Mouse (Mus musculus) frontal cortex, postnatal 10 days (tissue): ENCODE results near the gene Card11.

Experiments
- DNase-seq, 2 experiments: peaks; one replicate each; pipeline ENCODE4 v3.0.0; 2022; ENCODE audit warnings: low spot score in 2 of 2, mixed read lengths in 1 of 2

Gene Card11

DNA sequence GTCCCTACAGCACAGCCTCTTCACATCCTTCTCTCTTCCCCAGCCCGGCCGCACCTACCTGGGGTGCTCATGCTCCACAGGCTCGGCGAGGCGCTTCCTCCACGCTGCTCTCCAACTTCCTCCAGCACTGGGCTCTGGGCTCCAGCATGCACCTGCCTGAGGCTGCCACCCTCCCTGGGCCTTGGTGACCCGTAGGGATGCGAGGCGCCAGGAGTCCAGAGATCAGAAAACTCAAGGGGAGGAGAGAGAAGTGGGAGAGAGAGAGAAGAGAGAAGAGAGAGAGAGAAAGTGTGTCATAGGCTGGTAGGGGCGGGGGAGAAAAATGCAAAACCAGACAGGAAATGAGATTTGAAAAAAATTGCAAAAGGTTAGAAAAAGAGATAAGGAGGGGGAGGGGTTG, at the start of gene Card11:
Gene Card11 (minus strand): TSS at position 234 of the 400 bp plus-strand sequence.
- no peak for DNase-seq

DNA sequence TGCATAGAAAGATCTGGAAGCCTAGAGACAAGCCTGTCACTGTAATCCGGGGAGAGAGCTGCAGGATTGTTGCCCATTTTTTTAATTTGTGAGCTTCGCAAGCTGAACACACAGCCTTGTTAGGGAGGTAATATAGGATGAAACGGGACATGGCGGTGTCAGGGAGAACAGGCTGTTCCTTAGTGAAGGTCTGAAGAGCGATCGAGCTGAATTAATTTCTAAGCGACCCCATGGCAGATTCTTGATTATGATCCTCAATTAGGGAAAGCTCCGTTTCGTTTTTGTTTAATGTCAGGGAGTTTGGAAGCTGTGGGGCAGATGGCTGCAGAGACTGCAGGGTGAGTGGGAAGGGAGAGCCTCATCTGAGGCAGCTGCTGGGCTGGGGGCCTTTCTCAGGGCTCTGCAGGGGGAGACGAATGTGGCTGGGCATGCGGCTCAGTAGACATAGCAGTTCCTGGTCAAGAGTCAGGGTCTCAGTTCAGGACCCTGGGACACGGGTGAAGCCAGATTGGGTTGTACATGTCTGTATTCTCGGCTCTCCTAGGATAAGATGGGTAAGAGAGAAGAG, 47.4 kb upstream of the Card11 start:
- no peak for DNase-seq

DNA sequence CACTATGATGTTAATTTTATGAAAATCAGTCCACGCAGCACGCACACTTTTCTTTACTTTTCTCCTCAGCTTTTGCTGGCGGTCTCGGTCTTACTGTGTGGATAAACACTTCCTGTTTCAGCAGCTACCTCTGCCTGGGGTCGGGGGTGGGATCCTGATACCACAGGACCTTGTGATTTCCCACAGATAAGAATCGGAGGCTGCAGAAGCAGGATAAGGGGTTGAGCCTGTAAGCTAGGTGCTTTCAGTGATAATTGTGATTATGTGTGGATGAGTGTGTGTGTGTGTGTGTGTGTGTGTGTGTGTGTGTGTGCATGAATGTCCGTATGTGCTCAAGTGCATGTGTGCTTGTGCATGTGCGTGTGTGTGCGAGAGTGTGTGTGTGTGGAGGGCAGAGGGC, 44.6 kb upstream of the Card11 start:
- no peak for DNase-seq

DNA sequence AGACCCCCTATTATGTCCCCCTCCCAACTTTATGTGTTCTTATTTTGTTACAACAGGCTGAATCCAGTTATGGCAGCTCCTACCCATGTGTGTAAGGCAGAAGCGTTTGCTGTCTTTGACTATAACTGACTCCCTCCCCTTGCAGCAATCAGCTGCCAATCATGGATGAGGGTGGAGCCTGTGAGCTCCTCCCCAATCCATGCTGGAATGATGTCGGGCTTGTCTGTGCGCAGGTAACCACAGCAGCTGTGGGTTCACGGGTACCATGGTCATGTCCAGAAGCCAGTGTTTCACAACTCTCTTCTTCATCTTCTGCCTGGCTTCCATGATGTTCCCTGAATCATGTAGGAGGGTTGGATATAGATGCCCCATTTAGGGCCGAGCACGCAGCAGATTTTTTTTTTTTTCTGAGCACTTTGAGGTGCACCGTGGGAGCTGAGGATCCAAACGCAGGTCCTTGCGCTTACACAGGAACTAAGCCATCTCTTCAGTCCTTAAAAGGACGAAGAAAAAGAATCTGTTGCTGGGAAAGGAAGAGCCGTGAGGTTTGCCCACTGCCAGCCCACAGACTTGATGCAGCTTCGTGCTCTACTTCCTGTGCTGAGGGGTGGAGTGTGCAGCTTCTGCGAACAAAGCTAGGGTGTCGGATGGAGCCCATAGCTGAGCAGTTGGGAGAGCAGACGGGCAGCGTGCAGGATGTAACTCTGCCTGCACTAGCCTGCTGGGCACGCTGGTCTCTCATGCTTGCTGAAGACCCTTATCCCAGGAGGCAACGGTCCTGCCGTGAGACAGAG, 43.5 kb upstream of the Card11 start:
- no peak for DNase-seq

DNA sequence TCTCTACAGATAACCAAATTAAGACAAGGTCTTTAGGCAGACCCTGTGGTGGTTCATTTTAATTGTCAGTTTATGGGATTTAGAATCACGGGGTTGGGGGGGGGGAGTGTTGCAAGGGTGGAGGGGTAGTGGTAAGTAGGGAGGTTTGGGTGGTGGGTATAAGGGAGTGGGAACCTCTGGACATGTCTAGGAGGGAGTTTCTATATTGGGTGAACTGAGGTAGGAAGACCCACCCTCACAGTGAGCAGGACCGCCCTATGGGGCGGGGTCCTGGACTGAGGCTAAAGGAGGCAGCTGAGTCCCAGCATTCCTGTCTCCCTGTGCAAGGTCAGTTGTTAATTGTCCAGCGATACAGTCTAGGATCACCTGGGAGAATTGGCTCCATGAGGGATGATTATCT, 42.0 kb upstream of the Card11 start:
- DNase-seq = no peak

DNA sequence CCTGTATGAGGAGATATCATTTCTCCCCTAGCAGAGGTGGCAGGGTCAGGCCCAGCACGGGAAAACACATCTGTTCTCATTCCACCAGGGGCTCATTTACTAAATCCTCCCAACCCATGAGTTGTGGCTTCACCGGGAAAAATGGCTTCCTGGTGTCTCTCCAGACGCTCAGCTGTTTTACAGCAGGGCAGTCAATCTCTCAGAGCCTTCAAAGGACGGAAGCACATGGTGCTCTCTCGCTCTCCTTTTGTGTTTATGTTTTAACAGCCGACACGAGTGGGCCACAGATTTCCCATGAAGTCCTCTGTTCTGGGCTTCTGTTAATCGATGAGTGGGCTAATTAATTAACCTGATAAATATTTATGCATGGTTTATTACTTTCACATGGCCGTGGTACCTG, 40.5 kb upstream of the Card11 start:
- no peak for DNase-seq

GRCm38 (mm10) chr5:141038342-141038741, 38.0 kb upstream of the Card11 start:
- no peak for DNase-seq

GRCm38 (mm10) chr5:141035346-141035745, 35.0 kb upstream of the Card11 start:
- no peak for DNase-seq

GRCm38 (mm10) chr5:141034301-141034700, 33.9 kb upstream of the Card11 start:
- no peak for DNase-seq

DNA sequence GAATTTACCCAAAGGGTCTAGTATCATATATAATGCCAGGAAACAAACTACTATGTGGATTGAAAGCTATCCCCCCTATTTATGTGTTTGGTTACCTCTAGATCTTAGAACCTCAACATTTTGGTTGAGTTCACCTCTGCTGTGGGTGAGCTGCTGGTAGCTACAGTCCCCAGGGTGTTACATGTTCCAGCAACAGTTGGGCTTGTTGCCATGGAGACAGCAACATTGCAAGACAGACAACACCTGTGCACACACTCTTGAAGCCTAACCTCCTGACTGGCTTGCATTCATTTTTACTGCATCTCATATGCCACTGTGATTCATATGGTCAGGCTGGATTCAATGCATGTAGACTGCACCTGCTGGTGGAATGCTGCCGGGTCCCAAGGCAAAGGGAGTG, 32.6 kb upstream of the Card11 start:
- DNase-seq = no peak

- DNase-seq = no peak
Measured at GRCm38 (mm10) chr5:141029364-141029763, 29.0 kb upstream of the Card11 start.

- DNase-seq = no peak
Measured at GRCm38 (mm10) chr5:141025635-141026034, 25.3 kb upstream of the Card11 start.

DNA sequence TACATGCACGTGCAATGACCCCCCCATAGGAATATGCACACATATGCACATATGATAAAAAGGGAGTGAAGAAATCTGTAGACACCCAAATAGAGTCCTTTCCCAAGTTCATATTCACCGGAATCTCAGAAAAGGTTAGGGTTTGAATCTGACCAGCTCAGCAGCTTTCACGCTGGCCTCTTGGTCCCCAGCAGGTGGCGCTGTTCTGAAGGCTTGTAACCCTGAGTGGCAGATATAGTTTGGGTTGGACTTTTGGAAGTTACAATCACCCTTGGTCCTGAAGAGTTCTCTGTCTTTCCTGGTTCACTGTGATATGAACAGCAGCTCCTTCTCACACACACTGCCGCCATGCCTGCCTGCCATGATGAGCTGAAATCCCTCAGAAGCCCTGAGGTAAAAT, 24.1 kb upstream of the Card11 start:
- DNase-seq = no peak

- DNase-seq = no peak
Measured at GRCm38 (mm10) chr5:141017927-141018700, 17.7 kb upstream of the Card11 start.

- DNase-seq = no peak
Measured at GRCm38 (mm10) chr5:141016082-141016481, 15.7 kb upstream of the Card11 start.

GRCm38 (mm10) chr5:141014216-141014615, 13.8 kb upstream of the Card11 start:
- no peak for DNase-seq

- DNase-seq = no peak
Measured at GRCm38 (mm10) chr5:141013465-141013864, 13.1 kb upstream of the Card11 start.

- no peak for DNase-seq
Measured at GRCm38 (mm10) chr5:141005491-141005890, 5.1 kb upstream of the Card11 start.

DNA sequence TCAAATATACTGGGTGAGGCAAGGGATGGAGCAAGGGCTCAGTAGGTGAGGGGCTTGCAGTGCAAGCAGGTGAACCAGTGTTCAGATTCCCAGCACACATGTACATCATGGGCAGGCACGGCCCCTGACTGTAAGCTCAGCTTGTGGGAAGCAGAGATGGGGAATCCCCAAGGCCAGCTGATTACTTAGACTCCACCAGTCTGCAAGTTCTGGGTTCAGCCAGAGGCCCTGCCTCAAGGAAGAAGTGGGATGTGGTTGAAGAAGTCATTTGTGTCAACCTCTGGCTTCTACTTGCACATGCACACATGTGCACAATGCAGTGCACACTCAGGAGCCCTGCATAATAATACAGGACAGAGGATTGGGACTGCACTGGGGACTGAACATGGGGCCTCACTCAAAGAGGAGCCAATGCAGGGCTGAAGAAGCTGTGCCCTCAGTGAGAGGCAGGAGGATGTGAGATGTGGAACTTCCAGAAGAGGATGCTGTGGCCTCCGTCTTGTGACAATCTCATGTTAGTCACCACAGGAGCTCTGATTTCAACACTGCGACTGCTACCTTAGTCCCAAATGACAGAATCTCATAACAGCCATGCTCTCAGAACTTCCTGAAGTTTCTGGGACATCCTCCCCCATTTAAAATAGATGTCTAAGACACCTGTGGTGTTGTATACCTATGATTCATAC, 3.8 kb upstream of the Card11 start:
- no peak for DNase-seq

DNA sequence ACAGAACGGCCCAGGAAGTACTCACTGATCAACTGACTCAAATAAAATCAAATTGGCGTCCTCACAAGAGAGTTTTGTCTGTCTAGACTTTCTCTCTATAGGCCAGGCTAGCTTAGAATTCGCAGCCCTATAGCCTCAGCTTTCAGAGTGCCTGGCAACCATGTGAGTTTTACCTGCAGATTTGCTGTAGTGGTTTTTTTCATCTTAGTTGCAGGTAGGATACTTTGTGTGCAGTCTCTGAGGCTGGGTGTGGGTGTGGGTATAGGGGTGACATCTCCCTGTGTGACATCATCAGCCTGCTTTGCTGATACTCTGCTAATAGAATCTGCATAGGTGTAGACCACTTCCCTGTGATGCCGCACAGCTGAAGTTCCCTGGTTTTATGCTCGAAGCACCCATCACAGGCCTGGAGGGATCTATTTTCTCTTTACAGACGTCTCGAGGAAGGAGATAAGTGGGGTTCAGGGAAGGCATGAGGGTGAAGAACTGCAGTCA, 1.2 kb downstream of the Card11 start:
- DNase-seq = no peak

DNA sequence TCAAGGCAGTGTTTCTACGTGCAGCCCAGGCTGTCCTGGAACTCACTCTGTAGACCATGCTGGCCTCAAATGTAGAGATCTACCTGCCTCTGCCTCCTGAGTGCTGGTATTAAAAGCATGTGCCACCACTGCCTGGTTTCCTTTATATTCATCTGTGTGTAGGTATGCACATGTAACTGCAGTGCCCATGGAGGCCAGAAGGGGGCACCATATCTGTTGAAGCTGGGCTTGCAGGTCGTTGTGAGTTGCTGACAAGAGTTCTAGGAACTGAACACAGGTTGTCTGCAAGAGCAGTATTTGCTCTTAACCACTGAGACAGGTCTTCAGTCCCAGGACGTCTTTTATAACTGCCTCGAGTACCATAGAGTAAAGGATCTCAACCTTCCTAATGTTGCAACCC, 2.6 kb downstream of the Card11 start:
- no peak for DNase-seq
